Mouse (Mus musculus): ENCODE results near the gene Scn10a. TPM values are rescaled to one million over a fixed set of nuclear protein-coding genes. Genes with fewer than 3 reads are reported as not detected.

The Scn10a gene
- total and polyA plus RNA-seq, 3 experiments: 0.27 to 2.9 TPM; not detected in 1

DNA sequence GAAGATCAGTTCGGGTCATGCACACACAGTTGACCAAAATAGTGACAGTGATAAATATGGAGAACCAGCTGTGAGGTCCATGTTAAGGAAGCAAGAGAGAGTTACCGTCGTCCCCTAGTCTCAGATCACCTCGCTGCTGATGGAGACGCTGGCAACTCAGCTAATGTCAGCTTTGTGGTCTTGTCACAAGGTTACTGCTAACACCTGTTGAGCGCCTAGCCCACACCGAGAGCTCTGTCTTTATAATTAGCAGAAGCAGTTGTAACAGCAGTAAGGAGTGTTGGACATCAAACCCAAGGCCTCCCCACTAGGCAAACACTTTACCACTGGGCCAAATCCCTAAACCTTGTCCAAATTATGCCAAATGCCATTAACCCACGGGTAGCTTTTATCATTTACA lies 31.2 kb downstream of the Scn10a start:
- H3K27me3 ChIP-seq (ENCODE audit: control insufficient read depth in 1 of 2, insufficient read depth in 2 of 2, low read length in 2 of 2): no peaks in the 10 kb centered on the region
- H3K36me3 ChIP-seq (ENCODE audit: control insufficient read depth in 1 of 2, insufficient read depth in 2 of 2, low read length in 2 of 2): no peaks in the 10 kb centered on the region
- H3K4me1 ChIP-seq (ENCODE audit: control insufficient read depth in 1 of 2, insufficient read depth in 2 of 2, low read length in 2 of 2): no peaks in the 10 kb centered on the region
- H3K27ac ChIP-seq (ENCODE audit: control insufficient read depth, low read depth, low read length): no peak overlapping the region
- DNase-seq (ENCODE audit: low read depth, low spot score): no peak
- no peaks in the 10 kb centered on the region for H3K79me2 ChIP-seq (ENCODE audit: control insufficient read depth, insufficient read depth, low read length, poor library complexity)
- TF ChIP-seq MAZ (IDR thresholded peaks at IDR 0.05; ENCODE audit: low read depth, low read length) (no peak), ETS1 (IDR thresholded peaks at IDR 0.05; ENCODE audit: low read depth, low read length) (no peak), ZMIZ1 (IDR thresholded peaks at IDR 0.05; ENCODE audit: low read depth, low read length) (no peak), TBP (IDR thresholded peaks at IDR 0.05; ENCODE audit: low read depth, low read length) (no peak), EP300 (IDR thresholded peaks at IDR 0.05; ENCODE audit: low read depth in 1 of 2, low read length in 2 of 2) (no peak), UBTF (IDR thresholded peaks at IDR 0.05; ENCODE audit: borderline replicate concordance, insufficient read depth, low read depth, low read length) (no peak), NELFE (IDR thresholded peaks at IDR 0.05; ENCODE audit: low read depth, low read length) (no peak)
- no peak overlapping the region for H3K9ac ChIP-seq (ENCODE audit: control insufficient read depth, low read depth, low read length, poor library complexity, severe bottlenecking)
- H3K9me3 ChIP-seq (replicated peaks; ENCODE audit: insufficient read depth, low read length): no peaks in the 10 kb centered on the region
- H3K4me3 ChIP-seq (ENCODE audit: control insufficient read depth in 1 of 2, insufficient read depth in 1 of 2, low read depth in 2 of 2, low read length in 2 of 2): no peak overlapping the region

DNA sequence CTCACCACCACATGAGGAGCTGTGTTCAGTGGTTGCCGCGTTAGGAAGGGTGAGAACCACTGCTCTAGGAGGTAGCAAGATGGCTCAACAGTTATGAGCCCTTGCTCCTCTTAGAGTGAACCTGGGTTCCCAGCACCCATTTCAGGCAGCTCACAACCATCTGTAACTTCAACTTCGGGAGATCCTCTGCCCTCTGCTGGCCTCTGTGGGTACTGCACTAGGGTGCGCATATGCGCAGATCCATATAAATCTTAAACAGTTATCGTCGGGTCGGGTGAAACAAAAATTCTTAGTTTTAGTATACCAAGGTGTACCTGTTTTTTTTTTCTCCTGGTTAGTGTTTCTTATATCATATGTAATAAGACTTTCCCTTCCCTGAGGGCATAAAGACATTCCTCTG lies 32.9 kb downstream of the Scn10a start:
- DNase-seq (ENCODE audit: low read depth, low spot score): peak; percentile 27
- Histone ChIP-seq H3K4me3 (ENCODE audit: control insufficient read depth in 1 of 2, insufficient read depth in 1 of 2, low read depth in 2 of 2, low read length in 2 of 2) (no peak overlapping the region), H3K9ac (ENCODE audit: control insufficient read depth, low read depth, low read length, poor library complexity, severe bottlenecking) (no peak overlapping the region), H3K4me1 (ENCODE audit: control insufficient read depth in 1 of 2, insufficient read depth in 2 of 2, low read length in 2 of 2) (no peaks in the 10 kb centered on the region), H3K79me2 (ENCODE audit: control insufficient read depth, insufficient read depth, low read length, poor library complexity) (no peaks in the 10 kb centered on the region), H3K27me3 (ENCODE audit: control insufficient read depth in 1 of 2, insufficient read depth in 2 of 2, low read length in 2 of 2) (no peaks in the 10 kb centered on the region), H3K36me3 (ENCODE audit: control insufficient read depth in 1 of 2, insufficient read depth in 2 of 2, low read length in 2 of 2) (no peaks in the 10 kb centered on the region), H3K9me3 (replicated peaks; ENCODE audit: insufficient read depth, low read length) (no peaks in the 10 kb centered on the region), H3K27ac (ENCODE audit: control insufficient read depth, low read depth, low read length) (no peak overlapping the region)
- TF ChIP-seq RAD21 (IDR thresholded peaks at IDR 0.05; ENCODE audit: low read depth, low read length) (peak; percentile 29), CTCF (IDR thresholded peaks at IDR 0.05 in 2 of 3, conservative IDR thresholded peaks at IDR 0.05 in 1 of 3; ENCODE audit: control insufficient read depth in 1 of 3, insufficient read depth in 1 of 3, low read depth in 2 of 3, low read length in 3 of 3, poor library complexity in 1 of 3, severe bottlenecking in 1 of 3) (peak; percentile 46 to 56 (median 47)), UBTF (IDR thresholded peaks at IDR 0.05; ENCODE audit: borderline replicate concordance, insufficient read depth, low read depth, low read length) (no peak), KAT2A (conservative IDR thresholded peaks at IDR 0.05; ENCODE audit: low read depth, low read length) (no peak), SMC3 (IDR thresholded peaks at IDR 0.05; ENCODE audit: low read depth, low read length) (peak; percentile 51)

DNA sequence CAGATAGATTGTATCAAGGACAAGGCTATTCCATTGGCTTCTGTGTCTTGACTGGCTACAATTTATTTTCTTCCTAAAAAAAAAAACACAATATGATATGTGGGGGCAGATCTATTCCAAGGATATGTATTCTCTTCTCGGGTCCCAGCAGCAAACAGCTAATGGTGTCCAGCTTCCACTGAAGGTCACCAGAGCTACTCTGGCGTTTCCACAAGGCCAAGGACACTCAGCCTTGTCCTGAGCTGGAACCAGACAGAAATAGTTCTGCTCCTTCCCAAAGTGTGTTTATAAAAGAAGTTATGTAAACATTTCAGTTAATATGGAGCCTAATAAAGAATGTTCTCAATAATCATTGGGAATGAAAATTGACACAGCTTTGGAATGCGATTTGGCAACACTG lies 38.2 kb downstream of the Scn10a start:
- H3K9ac ChIP-seq (ENCODE audit: control insufficient read depth, low read depth, low read length, poor library complexity, severe bottlenecking): no peak overlapping the region
- no peak overlapping the region for H3K27ac ChIP-seq (ENCODE audit: control insufficient read depth, low read depth, low read length)
- TF ChIP-seq TAL1 (IDR thresholded peaks at IDR 0.05; ENCODE audit: low read length) (no peak), MYB (IDR thresholded peaks at IDR 0.05; ENCODE audit: low read depth, low read length) (no peak), ELF1 (IDR thresholded peaks at IDR 0.05; ENCODE audit: low read depth, low read length) (no peak), POLR2AphosphoS5 (IDR thresholded peaks at IDR 0.05; ENCODE audit: borderline replicate concordance, low read depth, low read length) (no peak), MYC (IDR thresholded peaks at IDR 0.05; ENCODE audit: low read depth, low read length) (no peak), NRF1 (IDR thresholded peaks at IDR 0.05; ENCODE audit: insufficient read depth, low read depth, low read length, poor library complexity, severe bottlenecking) (no peak), SIN3A (IDR thresholded peaks at IDR 0.05; ENCODE audit: low read length) (no peak), CHD1 (IDR thresholded peaks at IDR 0.05; ENCODE audit: low read depth, low read length) (no peak), MAX (IDR thresholded peaks at IDR 0.05; ENCODE audit: low read length) (no peak), ZMIZ1 (IDR thresholded peaks at IDR 0.05; ENCODE audit: low read depth, low read length) (no peak), RAD21 (IDR thresholded peaks at IDR 0.05; ENCODE audit: low read depth, low read length) (no peak), POLR2A (IDR thresholded peaks at IDR 0.05; ENCODE audit: control insufficient read depth in 1 of 2, insufficient read depth in 1 of 2, low read depth in 1 of 2, low read length in 2 of 2, poor library complexity in 1 of 2) (no peak)
- no peak overlapping the region for H3K4me3 ChIP-seq (ENCODE audit: control insufficient read depth in 1 of 2, insufficient read depth in 1 of 2, low read depth in 2 of 2, low read length in 2 of 2)
- H3K27me3 ChIP-seq (ENCODE audit: control insufficient read depth in 1 of 2, insufficient read depth in 2 of 2, low read length in 2 of 2): no peaks in the 10 kb centered on the region
- no peaks in the 10 kb centered on the region for H3K79me2 ChIP-seq (ENCODE audit: control insufficient read depth, insufficient read depth, low read length, poor library complexity)
- H3K4me1 ChIP-seq (ENCODE audit: control insufficient read depth in 1 of 2, insufficient read depth in 2 of 2, low read length in 2 of 2): no peaks in the 10 kb centered on the region
- H3K36me3 ChIP-seq (ENCODE audit: control insufficient read depth in 1 of 2, insufficient read depth in 2 of 2, low read length in 2 of 2): no peaks in the 10 kb centered on the region
- no peaks in the 10 kb centered on the region for H3K9me3 ChIP-seq (replicated peaks; ENCODE audit: insufficient read depth, low read length)
- no peak for DNase-seq (ENCODE audit: low read depth, low spot score)
